Mouse (Mus musculus) embryonic facial prominence, embryonic 12.5 days (tissue): ENCODE results near the gene St6gal1. TPM values are rescaled to one million over a fixed set of nuclear protein-coding genes. Genes with fewer than 3 reads are reported as not detected.

ENCODE experiments used
- ATAC-seq: fragments of 200-750 bp; cut with Nextera tagmentation; 2 replicates; pipeline ENCODE4 v1.8.0; 2017; ENCODE audit not compliant: insufficient number of reproducible peaks, insufficient read depth, low FRiP score, low TSS enrichment
- H3K27ac ChIP-seq: fragments of 300-500 bp; sonication (generic); 2 replicates; pipeline ENCODE4 v1.5.1; 2016; ENCODE audit warnings: mild to moderate bottlenecking
- H3K27me3 ChIP-seq: fragments of 300-500 bp; sonication (generic); 2 replicates; pipeline ENCODE4 v1.6.1; 2016; ENCODE audit warnings: mild to moderate bottlenecking, moderate library complexity
- H3K36me3 ChIP-seq: fragments of 300-500 bp; sonication (generic); 2 replicates; pipeline ENCODE4 v1.6.1; 2016; ENCODE audit warnings: mild to moderate bottlenecking
- H3K4me1 ChIP-seq: fragments of 300-500 bp; sonication (generic); 2 replicates; pipeline ENCODE4 v1.6.1; 2016
- H3K4me2 ChIP-seq: fragments of 300-500 bp; sonication (generic); replicated peaks from 2 replicates; pipeline ENCODE4 v1.6.1; 2016; ENCODE audit warnings: mild to moderate bottlenecking, moderate library complexity
- H3K4me3 ChIP-seq: fragments of 300-500 bp; sonication (generic); 2 replicates; pipeline ENCODE4 v1.5.1; 2016; ENCODE audit warnings: mild to moderate bottlenecking
- H3K9ac ChIP-seq: fragments of 300-500 bp; sonication (generic); 2 replicates; pipeline ENCODE4 v1.6.1; 2016; ENCODE audit warnings: mild to moderate bottlenecking, moderate library complexity
- H3K9me3 ChIP-seq: fragments of 300-500 bp; sonication (generic); 2 replicates; pipeline ENCODE4 v1.6.1; 2016; ENCODE audit warnings: mild to moderate bottlenecking, moderate library complexity
- WGBS: fragments of 180-500 bp; shearing (Covaris S2); methylation state at CpG from one replicate; pipeline ENCODE4 v1.1.7; 2016; 5-methylcytosine and 5-hydroxymethylcytosine counted together
- polyA plus RNA-seq: library from polyadenylated mRNA; unstranded; fragments of >200 nt; fragmentation: Nextera tagmentation; extraction: Ambion mirVana; gene quantifications from 2 replicates; pipeline ENCODE4 v1.2.1, GENCODE M21; 2016

Gene St6gal1
- polyA plus RNA-seq, 1 experiment from 2014 or later, result 31.7 TPM

GRCm38 (mm10) chr16:23239583-23239982 is 15.0 kb downstream of the St6gal1 start:
- Histone ChIP-seq H3K36me3 (no peaks in the 10 kb centered on the region), H3K9me3 (no peaks in the 10 kb centered on the region), H3K9ac (no peak overlapping the region), H3K27ac (no peak overlapping the region), H3K4me1 (peaks cover 32% of the 10 kb centered on the region), H3K4me2 (no peak overlapping the region), H3K4me3 (no peak overlapping the region), H3K27me3 (no peaks in the 10 kb centered on the region)
- WGBS, result 68% methylated on average over 6 of the region's 6 CpGs
- ATAC-seq, result no peak

- Histone ChIP-seq H3K4me1 (peaks cover 33% of the 10 kb centered on the region), H3K4me2 (no peak overlapping the region), H3K27me3 (no peaks in the 10 kb centered on the region), H3K4me3 (no peak overlapping the region), H3K9me3 (no peaks in the 10 kb centered on the region), H3K36me3 (no peaks in the 10 kb centered on the region), H3K27ac (peak overlapping the region; percentile 70), H3K9ac (no peak overlapping the region)
- peak; percentile 58 for ATAC-seq
- WGBS, result 38% methylated on average over 13 of the region's 13 CpGs
Observed at GRCm38 (mm10) chr16:23240049-23240949, 15.8 kb downstream of the St6gal1 start.

- H3K4me1 ChIP-seq, result peaks cover 33% of the 10 kb centered on the region
- no peak overlapping the region for H3K9ac ChIP-seq
- H3K27me3 ChIP-seq, result no peaks in the 10 kb centered on the region
- no peak for ATAC-seq
- H3K36me3 ChIP-seq, result no peaks in the 10 kb centered on the region
- no peak overlapping the region for H3K4me2 ChIP-seq
- H3K27ac ChIP-seq, result peak overlapping the region; percentile 70; the same call in 1 of the 2 replicates
- no peaks in the 10 kb centered on the region for H3K9me3 ChIP-seq
- H3K4me3 ChIP-seq, result no peak overlapping the region
- WGBS, result 42% methylated on average over 5 of the region's 5 CpGs
Observed at GRCm38 (mm10) chr16:23240950-23241259, 16.4 kb downstream of the St6gal1 start.

- ATAC-seq, result no peak
- Histone ChIP-seq H3K4me2 (no peak overlapping the region), H3K27ac (no peak overlapping the region), H3K36me3 (no peaks in the 10 kb centered on the region), H3K9ac (no peak overlapping the region), H3K27me3 (no peaks in the 10 kb centered on the region), H3K9me3 (no peaks in the 10 kb centered on the region), H3K4me1 (peaks cover 20% of the 10 kb centered on the region), H3K4me3 (no peak overlapping the region)
- WGBS, result 80% methylated on average over 5 of the region's 5 CpGs
Observed at GRCm38 (mm10) chr16:23243726-23244425, 19.3 kb downstream of the St6gal1 start.

- Histone ChIP-seq H3K36me3 (no peaks in the 10 kb centered on the region), H3K27ac (no peak overlapping the region), H3K9ac (no peak overlapping the region), H3K4me1 (peaks cover 25% of the 10 kb centered on the region), H3K27me3 (no peaks in the 10 kb centered on the region), H3K9me3 (no peaks in the 10 kb centered on the region), H3K4me2 (no peak overlapping the region), H3K4me3 (no peak overlapping the region)
- 80% methylated on average over 7 of the region's 7 CpGs for WGBS
- no peak for ATAC-seq
Observed at GRCm38 (mm10) chr16:23244486-23244885, 19.9 kb downstream of the St6gal1 start.

- no peak for ATAC-seq
- H3K36me3 ChIP-seq, result no peaks in the 10 kb centered on the region
- no peak overlapping the region for H3K4me3 ChIP-seq
- no peaks in the 10 kb centered on the region for H3K9me3 ChIP-seq
- H3K4me1 ChIP-seq, result peaks cover 51% of the 10 kb centered on the region
- H3K27ac ChIP-seq, result no peak overlapping the region
- H3K4me2 ChIP-seq, result no peak overlapping the region
- WGBS, result 73% methylated on average over 4 of the region's 4 CpGs
- H3K27me3 ChIP-seq, result no peaks in the 10 kb centered on the region
- H3K9ac ChIP-seq, result no peak overlapping the region
Observed at GRCm38 (mm10) chr16:23249285-23249684, 24.7 kb downstream of the St6gal1 start.

- 76% methylated on average over 6 of the region's 6 CpGs for whole genome bisulfite sequencing
- peaks cover 48% of the 10 kb centered on the region for H3K4me1 ChIP-seq
- H3K27ac ChIP-seq, result peak overlapping the region; percentile 47; the same call in 1 of the 2 replicates
- H3K9me3 ChIP-seq, result no peaks in the 10 kb centered on the region
- H3K4me3 ChIP-seq, result no peak overlapping the region
- no peak overlapping the region for H3K9ac ChIP-seq
- H3K27me3 ChIP-seq, result no peaks in the 10 kb centered on the region
- no peaks in the 10 kb centered on the region for H3K36me3 ChIP-seq
- H3K4me2 ChIP-seq, result no peak overlapping the region
- ATAC-seq, result no peak
Observed at GRCm38 (mm10) chr16:23249762-23250161, 25.2 kb downstream of the St6gal1 start.

GRCm38 (mm10) chr16:23250556-23251444 is 26.3 kb downstream of the St6gal1 start:
- Histone ChIP-seq H3K4me1 (peaks cover 48% of the 10 kb centered on the region), H3K9ac (no peak overlapping the region; the same call in 1 of the 2 replicates), H3K4me2 (peak overlapping the region; percentile 16), H3K4me3 (no peak overlapping the region), H3K9me3 (no peaks in the 10 kb centered on the region), H3K27ac (peak overlapping the region; percentile 47), H3K36me3 (no peaks in the 10 kb centered on the region), H3K27me3 (no peaks in the 10 kb centered on the region)
- peak; percentile 67; the same call in 1 of the 2 replicates for ATAC-seq
- WGBS, result 32% methylated on average over 15 of the region's 15 CpGs

- Histone ChIP-seq H3K9me3 (no peaks in the 10 kb centered on the region), H3K9ac (no peak overlapping the region), H3K4me1 (peaks cover 49% of the 10 kb centered on the region), H3K4me3 (no peak overlapping the region), H3K4me2 (no peak overlapping the region), H3K36me3 (no peaks in the 10 kb centered on the region), H3K27ac (peak overlapping the region; percentile 32; the same call in 1 of the 2 replicates), H3K27me3 (no peaks in the 10 kb centered on the region)
- WGBS, result 71% methylated on average over 2 of the region's 2 CpGs
- ATAC-seq, result peak; percentile 35; the same call in 1 of the 2 replicates
Observed at GRCm38 (mm10) chr16:23251445-23251773, 26.9 kb downstream of the St6gal1 start.

- no peak for ATAC-seq
- Histone ChIP-seq H3K36me3 (no peaks in the 10 kb centered on the region), H3K9ac (no peak overlapping the region), H3K9me3 (no peaks in the 10 kb centered on the region), H3K4me3 (no peak overlapping the region), H3K4me1 (peaks cover 71% of the 10 kb centered on the region), H3K27ac (peak overlapping the region; percentile 80), H3K4me2 (no peak overlapping the region), H3K27me3 (no peaks in the 10 kb centered on the region)
- WGBS, result 27% methylated on average over 6 of the region's 6 CpGs
Observed at GRCm38 (mm10) chr16:23253620-23254019, 29.1 kb downstream of the St6gal1 start.

- no peak overlapping the region for H3K9ac ChIP-seq
- 0 out of 2 replicates have a peak overlapping the region, but pooled peaks have one; percentile 25 for H3K27ac ChIP-seq
- H3K4me1 ChIP-seq, result peaks cover 72% of the 10 kb centered on the region
- no peak for ATAC-seq
- no peak overlapping the region for H3K4me2 ChIP-seq
- no peak overlapping the region for H3K4me3 ChIP-seq
- H3K36me3 ChIP-seq, result no peaks in the 10 kb centered on the region
- no peaks in the 10 kb centered on the region for H3K9me3 ChIP-seq
- no peaks in the 10 kb centered on the region for H3K27me3 ChIP-seq
- WGBS, result 53% methylated on average over 1 of the region's 1 CpGs
Observed at GRCm38 (mm10) chr16:23254062-23254461, 29.5 kb downstream of the St6gal1 start.
